Mouse (Mus musculus): ENCODE data around the gene Stk32c. TPM values are rescaled to one million over a fixed set of nuclear protein-coding genes. Genes with fewer than 3 reads are reported as not detected.

Gene Stk32c
- 15.1 and 15.8 TPM in 2 replicates for polyA plus RNA-seq (2012; rRNA removed)

- peak; percentile 90 for DNase-seq (ENCODE audit: low spot score)
Measured at GRCm38 (mm10) chr7:139212754-139213745, at the start of gene Stk32c, which contains the start of gene Lrrc27. Gene Stk32c (minus strand): TSS chr7:139213307. Gene Lrrc27 (plus strand): TSS chr7:139212988.

GRCm38 (mm10) chr7:139257752-139258542 is 44.8 kb upstream of the Stk32c start:
- DNase-seq (ENCODE audit: low spot score), result no peak

DNA sequence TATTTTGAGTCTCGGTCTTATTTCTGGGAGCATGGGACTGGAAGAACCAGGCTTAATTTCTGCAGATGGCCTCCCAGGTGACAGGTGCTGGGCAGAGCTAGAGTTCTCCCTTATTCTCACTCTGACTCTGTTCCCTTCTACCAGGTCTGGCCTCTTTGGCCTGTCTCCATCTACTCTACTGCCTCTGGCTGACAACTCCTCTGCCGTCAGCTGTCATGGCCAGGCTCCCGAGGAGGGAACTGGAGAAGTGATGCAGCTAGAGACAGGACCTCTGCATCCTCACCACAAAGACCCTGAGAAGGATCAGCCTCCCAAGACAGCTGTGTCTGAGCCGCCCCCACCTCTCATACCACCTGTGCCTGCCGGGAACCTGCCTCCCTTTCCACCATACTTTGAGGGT is 41.5 kb upstream of the Stk32c start:
- DNase-seq (ENCODE audit: low spot score), result no peak

DNA sequence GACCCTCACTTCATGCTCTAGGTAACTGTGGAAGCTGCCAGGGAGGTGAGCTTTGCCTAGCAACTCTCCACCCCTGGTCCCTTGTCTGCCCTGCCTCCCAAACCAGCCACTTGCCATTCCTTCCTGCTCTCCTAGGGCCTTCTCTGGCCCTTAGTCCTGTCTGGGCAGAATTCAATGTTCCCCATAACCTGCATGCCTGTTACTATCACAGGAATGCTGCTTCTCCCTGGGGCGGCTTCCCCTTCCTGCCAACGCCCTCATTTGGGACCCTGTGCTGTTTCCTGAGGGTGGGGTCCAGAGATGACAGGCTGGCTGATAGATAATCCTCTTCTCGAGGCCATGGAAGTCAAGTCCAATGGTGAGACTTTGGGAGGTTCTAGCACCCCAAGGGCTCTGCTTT is 40.4 kb upstream of the Stk32c start:
- no peak for DNase-seq (ENCODE audit: low spot score)

GRCm38 (mm10) chr7:139252986-139253385 is 39.9 kb upstream of the Stk32c start:
- DNase-seq (ENCODE audit: low spot score), result no peak

- DNase-seq (ENCODE audit: low spot score), result no peak
Measured at GRCm38 (mm10) chr7:139252566-139252965, 39.5 kb upstream of the Stk32c start.

DNA sequence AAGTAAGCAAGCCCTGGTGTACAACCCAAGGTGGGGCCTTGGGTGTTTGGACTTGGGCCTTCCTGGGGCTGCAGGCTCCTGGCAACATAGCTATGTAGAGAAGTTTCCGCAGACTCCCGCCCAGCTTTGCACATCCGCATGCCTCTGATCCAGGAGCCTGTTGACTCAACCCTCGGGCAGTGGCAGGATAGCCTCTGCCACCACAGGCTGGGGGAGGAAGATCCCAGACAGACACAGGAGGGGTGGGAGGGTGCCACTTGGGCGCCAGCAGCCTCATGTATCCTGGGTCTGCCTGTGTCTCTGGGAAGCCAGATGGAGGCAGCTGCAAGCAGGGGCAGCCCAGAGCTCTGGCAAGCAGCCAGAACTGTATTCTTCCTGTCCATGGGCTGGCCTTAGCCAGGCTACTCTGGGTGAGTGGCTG is 38.8 kb upstream of the Stk32c start:
- DNase-seq (ENCODE audit: low spot score), result no peak

DNA sequence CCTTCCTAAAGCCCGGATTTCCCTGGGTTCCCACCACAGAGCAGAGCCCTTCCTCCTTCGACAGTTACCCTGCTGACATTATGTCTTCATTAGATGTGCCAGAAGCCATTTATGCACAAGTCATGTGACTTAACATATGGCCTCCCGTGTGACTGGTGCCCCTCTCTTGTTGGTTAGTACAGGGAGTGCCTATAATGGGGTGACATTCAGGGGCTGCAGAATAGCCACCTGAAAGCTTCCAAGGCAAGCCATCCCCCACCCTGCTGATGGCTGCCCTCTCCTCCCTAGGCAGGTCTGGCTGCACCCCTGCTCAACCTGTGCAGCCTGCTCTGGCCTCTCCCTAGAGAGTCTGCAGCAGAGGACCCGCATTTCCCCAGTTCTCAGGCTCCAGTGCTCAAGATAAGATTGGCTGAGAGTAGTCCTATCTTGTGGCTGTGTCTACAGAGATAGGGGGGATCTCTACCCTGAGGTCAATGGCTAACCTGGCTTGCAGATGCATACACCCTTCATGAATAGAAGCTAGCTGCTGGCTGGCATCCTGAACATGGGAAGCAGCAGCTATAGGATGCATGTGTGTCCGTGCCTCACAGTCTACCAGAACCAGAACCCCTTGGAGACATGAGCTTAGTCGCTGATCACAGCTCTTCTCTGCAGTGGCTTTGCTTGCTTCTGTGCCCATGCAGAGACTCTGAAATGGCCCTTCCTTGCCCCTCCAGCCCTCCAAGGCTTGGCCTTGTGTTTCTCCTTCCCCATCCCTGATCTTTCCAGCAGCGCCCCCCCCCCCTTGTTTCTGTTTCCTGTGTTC is 36.5 kb upstream of the Stk32c start:
- no peak for DNase-seq (ENCODE audit: low spot score)

- DNase-seq (ENCODE audit: low spot score), result no peak
Measured at GRCm38 (mm10) chr7:139248615-139249405, 35.7 kb upstream of the Stk32c start.

DNA sequence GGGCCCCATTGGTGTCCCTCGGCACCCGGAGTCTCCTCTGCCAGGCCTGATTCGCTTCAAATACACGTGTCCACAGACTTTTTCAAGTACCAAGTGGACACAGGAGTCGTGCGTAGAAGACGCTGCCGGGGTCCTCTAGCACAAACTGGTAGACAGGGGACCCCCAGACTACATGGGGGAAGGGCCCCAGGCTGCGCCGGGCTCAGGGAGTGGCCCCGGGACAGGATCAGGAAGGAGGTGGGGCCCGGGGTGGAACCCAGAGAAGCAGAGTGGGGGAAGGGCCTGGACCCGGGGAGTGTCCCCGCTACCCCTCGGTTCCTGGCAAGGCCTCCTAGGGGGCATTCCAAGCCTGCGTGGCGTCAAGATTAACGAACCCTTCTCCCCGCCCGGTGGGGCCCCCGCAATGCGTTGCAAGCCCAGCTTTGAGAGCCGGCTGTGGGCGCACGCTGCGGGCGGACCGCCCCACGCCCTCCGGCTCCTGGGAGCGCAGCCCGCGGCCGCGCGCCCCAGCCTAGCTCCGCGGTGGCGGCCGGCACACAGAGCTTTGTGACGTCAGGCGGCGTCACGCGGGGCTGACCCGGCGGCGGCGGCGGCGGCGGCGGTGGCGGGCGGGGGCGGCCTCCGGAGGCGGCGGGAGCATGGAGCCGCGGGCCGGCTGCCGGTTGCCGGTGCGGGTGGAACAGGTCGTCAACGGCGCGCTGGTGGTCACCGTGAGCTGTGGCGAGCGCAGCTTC is 34.9 kb upstream of the Stk32c start, which contains the start of gene Pwwp2b:
Gene Pwwp2b (plus strand): TSS at position 602 of the 734 bp plus-strand sequence.
- DNase-seq (ENCODE audit: low spot score), result peak; percentile 92

- DNase-seq (ENCODE audit: low spot score), result no peak
Measured at GRCm38 (mm10) chr7:139246931-139247880, 34.1 kb upstream of the Stk32c start.

DNA sequence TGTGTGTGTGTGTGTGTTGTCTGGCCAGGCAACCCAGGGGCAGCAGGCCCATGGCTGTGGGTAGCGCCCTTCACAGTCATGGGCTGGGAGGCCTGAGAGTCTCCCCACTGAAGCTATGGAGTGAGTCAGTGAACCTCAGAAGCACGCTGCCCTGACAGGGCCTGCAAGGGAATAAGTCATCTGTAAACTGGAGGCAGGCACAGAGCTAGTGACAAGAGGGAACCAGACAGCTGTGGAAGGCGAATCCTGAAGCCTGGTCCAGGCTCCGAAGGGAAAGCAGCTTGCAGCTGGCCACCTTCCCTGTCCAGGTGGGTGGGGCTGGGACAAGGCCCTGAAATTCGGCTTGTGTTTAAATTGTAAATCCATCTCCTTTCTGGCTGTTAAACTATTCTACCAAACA is 33.0 kb upstream of the Stk32c start:
- no peak for DNase-seq (ENCODE audit: low spot score)

GRCm38 (mm10) chr7:139239432-139239831 is 26.3 kb upstream of the Stk32c start:
- DNase-seq (ENCODE audit: low spot score), result no peak

DNA sequence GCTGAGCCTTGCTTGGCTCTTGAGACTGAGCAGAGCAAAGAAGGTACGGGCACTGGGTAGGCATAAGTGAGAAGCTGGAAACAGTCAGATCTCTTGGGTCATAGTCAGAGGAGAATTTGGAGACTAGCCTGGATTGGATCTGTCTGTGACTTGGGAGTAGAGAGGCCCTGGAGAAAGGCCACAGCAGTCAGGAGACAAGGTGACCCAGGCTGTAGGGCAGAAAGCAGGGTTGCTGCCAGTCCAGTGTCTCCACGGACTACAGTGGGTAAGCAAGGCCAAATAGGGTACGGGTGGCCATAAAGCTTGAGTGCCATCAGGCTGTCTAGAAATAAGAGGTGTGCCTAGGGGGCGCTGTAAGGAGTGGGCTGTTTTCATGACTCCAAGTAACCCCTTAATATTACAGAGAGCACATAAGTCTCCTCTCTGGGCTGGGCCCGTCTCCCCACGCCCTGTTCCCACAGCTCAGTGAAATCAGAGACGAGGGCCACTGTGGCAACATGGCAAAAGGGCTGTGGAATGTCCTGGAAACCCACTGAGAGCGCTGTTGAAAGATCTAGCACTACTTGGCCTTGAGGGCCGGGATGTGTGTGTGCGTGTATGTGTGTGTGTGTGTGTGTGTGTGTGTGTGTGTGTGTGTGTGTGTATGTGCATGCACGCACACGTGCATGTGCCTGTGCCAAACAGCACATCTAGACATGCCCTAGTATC is 22.7 kb upstream of the Stk32c start:
- DNase-seq (ENCODE audit: low spot score), result no peak

GRCm38 (mm10) chr7:139234426-139235188 is 21.5 kb upstream of the Stk32c start:
- no peak for DNase-seq (ENCODE audit: low spot score)

DNA sequence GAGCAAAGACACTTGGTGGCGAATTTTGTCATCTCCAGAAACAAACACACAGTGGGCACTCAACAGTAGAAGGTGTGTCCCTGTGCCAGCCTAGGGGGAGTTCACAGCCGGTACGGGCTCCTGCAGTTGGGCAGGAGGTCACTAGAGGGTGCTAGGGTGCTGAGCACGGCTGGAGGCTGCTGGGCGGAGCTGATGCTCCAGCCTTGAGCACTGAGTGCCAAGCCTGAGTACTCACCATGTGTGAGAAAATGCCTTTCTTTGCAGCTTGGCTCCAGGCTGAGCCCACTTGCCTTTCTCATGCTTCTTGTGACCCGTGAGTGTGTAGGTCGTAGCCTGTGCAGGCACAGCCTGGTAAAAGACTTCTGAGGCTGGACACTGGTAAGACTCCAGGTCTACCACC is 20.6 kb upstream of the Stk32c start:
- peak; percentile 77 for DNase-seq (ENCODE audit: low spot score)

GRCm38 (mm10) chr7:139230241-139230640 is 17.1 kb upstream of the Stk32c start:
- no peak for DNase-seq (ENCODE audit: low spot score)
